Mouse (Mus musculus) lung, adult 2 months (tissue): ENCODE results near the gene Pla2g2c.

Experiments
- CTCF ChIP-seq: fragments of 200-500 bp; IDR thresholded peaks from 2 replicates; pipeline ENCODE4 v1.5.1; 2011; ENCODE audit warnings: mild to moderate bottlenecking, low read length, control low read depth; ENCODE audit not compliant: insufficient read depth
- POLR2A ChIP-seq: fragments of 200-500 bp; IDR thresholded peaks from 2 replicates; pipeline ENCODE4 v1.6.1; 2011; ENCODE audit warnings: low read depth, mild to moderate bottlenecking, control low read depth, low read length, borderline replicate concordance; ENCODE audit errors: extremely low read depth

- TF ChIP-seq CTCF = no peak
- TF ChIP-seq POLR2A = no peak
These were observed 27.3 kb upstream of the Pla2g2c start for GRCm38 (mm10) chr4:138697166-138697860.
